Mouse (Mus musculus) gastrocnemius, postnatal 25 days (tissue): ENCODE data around the gene Pelp1. TPM values are rescaled to one million over a fixed set of nuclear protein-coding genes. Genes with fewer than 3 reads are reported as not detected.
A peak's percentile ranks its signal among the peaks of the same experiment; 100 is the strongest.
"Not testable (repeated sequence)": the region's sequence is repeated elsewhere in the genome, so short reads cannot be mapped to it uniquely, and the experiment has no call there.

ENCODE experiments used
- DNase-seq: peaks from one replicate; pipeline ENCODE4 v3.0.0; 2022
- total RNA-seq, 2 experiments: library from RNA; stranded (reverse); gene quantifications; 1 replicate in 1 of 2; 2 replicates in 1 of 2; pipeline ENCODE4 v1.2.3; 2021

Pelp1 gene
- total RNA-seq, 2 experiments from 2014 or later, result 15.5 to 18.5 TPM

GRCm38 (mm10) chr11:70426598-70426997 lies 16.8 kb upstream of the Pelp1 start:
- DNase-seq, result not testable (repeated sequence)

DNA sequence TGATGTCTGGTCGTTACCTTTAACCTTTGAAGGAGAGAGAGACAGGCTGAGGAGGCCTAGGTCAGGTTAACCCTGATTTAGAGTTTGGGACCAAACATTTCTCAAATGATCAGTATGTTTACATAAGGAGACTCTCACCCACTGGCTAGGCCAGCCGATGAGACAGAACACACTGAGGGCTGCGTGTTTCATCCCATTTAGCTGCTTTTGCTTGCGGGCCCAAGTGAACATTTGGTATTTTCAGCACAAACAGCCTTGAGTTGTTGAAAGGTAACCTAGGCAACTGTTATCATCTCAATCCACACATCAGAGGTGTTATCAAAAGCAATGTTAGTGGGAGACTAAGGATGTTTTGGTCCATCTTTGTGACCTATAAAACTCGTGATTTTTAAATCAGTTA lies 9.7 kb upstream of the Pelp1 start:
- no peak for DNase-seq

- no peak for DNase-seq
Measured at GRCm38 (mm10) chr11:70418199-70418598, 8.4 kb upstream of the Pelp1 start.

DNA sequence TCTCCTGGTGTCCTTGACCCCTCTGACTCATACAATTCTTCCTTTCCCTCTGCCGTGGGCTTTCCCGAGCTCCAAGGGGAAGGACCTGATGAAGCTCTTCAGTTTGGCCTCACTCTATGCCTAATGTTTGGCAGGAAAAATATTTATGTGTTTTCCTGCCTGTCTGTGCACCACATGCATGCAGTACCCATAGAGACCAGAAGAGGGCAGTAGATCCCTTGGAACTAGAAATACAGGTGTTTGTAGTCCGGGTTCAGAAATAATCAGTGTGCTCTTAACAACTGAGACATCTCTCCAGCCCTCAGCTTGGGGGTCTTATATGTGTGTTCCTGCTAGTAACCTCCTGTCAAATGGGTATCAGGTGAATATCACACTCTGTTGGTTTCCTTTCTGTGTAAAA lies 4.1 kb upstream of the Pelp1 start:
- DNase-seq, result peak; percentile 33

DNA sequence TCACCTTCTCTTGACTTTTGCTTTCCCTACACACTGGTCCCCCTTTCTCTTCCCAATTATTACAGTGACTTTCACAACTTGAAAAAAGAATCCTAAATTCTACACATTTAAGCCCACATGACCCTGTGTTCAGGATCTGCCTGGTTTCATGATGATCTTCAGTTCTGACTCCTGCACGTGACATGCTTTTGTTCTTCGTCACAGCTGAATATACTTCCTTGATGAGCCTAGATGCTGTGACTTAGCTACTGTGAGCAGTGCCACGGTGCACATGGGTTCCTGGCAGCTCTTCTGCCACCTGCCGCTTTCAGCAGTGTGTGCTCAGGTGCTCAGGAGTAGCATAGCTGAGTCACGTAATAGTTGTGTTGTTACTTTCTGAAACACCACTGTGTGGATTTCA lies 2.8 kb upstream of the Pelp1 start:
- DNase-seq, result no peak

- DNase-seq, result no peak
Measured at GRCm38 (mm10) chr11:70410297-70410643, 439 bp upstream of the Pelp1 start.

DNA sequence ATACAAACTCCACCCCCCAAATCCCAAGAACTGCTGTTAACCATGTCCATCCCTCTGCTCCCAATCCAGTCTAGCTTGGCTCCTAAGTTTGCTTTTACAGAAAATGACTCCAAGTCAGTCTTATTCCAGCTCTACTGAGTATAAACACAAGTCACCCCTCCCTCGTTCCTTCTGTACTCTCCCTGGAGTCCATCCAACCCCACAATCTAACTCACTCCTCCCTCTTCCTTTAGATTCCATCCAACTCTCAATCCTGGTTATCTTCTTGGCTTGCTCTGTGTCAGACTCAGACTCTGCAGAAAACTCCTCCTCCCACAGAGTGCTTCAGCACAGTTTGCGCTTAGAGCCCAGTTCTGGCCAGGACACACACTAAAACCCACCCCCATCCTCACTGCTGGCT lies 6.2 kb downstream of the Pelp1 start:
- DNase-seq, result no peak

DNA sequence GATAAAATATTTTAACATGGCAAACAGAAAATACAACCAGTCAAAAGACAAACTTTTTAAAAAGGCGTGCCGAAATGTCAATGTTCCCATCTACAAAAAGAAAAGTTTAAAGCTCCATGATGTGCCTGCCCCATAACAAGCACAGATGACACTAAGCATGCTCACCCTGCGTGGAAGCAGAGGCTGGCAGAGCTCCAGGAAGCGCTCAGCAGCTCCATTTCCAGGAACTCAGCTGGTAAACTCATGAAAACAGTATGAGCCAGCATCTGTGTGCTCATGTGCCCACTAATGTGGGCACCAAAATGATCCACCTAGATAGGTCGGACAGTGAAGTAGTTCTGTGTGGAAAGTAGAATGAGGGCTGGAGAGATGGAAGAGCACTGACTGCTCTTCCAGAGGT lies 20.4 kb downstream of the Pelp1 start:
- no peak for DNase-seq

GRCm38 (mm10) chr11:70387436-70387835 lies 22.4 kb downstream of the Pelp1 start:
- no peak for DNase-seq

DNA sequence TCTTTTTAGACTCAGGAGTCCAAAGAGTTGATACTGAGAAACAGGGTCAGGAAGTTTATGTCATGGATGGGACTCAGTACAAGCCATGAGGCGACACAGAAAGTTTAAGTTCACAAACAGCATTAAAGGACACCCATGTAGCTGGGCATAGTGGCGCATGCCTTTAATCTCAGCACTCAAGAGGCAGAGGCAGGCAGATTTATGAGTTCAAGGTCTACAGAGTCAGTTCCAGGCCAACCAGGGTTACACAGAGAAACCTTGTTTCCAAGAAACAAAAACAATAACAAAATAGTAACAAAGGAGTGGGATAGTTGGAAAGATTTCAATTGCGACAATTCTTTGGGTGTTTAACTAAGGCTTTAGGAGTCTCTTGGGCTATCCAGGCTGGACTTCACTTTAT lies 25.7 kb downstream of the Pelp1 start:
- DNase-seq, result no peak

DNA sequence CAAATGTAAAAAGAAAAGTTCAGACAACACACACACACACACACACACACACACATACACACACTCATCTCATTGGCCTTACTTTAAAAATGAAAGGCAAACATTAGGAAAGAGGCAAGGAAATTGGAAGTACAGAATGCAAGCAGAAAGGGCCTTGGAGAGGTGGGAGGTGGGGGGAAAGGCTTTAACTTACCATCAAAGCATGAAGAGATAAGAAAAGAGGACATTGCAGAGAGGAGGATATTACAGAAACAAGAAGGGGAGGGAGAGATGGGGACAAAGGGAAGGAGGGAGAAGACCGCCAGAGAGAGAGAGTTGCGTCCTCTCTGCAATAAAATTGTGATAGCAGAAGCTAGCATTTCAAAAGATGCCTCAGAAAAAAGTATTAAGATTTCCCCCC lies 28.5 kb downstream of the Pelp1 start:
- DNase-seq, result no peak

DNA sequence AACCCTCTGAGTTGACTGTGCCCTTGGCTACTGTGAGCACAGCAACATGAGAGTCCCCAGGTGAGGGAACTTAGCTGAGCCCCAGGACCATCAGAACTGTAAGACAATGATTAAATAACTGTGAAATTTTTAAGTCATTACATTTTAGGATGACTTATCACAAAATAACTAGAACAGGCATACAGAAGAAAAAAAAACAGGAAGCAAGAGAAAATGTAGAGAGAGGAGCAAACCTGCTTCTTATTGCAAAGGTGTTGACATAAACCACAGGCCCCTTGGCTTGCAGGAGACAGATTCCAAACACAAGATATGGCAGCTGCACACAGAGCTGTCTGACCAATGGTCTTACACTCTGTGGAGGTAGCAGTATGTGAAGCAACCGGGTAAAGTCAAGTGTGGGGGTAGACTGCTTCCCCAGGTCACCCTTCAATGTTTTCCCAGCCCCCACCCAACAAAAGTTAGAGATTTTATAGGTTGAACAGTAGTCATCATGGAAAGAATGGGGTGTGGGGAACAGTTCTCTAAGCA lies 29.3 kb downstream of the Pelp1 start:
- no peak for DNase-seq

- no peak for DNase-seq
Measured at GRCm38 (mm10) chr11:70376054-70376453, 33.8 kb downstream of the Pelp1 start.

DNA sequence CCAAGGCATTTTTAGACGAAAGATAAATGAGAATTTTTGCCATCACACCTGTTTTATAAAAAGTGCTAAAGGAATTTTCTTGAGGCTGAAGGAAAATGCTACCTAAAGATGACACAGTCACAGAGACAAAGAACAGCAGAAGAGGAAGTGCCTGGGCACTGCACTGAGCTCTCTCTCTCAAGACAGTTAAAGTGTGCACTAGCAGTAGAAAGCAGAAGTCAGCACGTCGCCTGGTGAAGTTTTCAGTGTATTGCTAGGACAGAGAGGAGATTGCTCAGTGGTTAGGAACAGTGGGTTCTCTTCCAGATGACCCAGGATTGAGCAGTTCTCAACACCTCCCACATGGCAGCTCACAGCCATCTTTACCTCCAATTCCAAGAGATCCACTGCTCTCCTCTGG lies 35.5 kb downstream of the Pelp1 start:
- no peak for DNase-seq

DNA sequence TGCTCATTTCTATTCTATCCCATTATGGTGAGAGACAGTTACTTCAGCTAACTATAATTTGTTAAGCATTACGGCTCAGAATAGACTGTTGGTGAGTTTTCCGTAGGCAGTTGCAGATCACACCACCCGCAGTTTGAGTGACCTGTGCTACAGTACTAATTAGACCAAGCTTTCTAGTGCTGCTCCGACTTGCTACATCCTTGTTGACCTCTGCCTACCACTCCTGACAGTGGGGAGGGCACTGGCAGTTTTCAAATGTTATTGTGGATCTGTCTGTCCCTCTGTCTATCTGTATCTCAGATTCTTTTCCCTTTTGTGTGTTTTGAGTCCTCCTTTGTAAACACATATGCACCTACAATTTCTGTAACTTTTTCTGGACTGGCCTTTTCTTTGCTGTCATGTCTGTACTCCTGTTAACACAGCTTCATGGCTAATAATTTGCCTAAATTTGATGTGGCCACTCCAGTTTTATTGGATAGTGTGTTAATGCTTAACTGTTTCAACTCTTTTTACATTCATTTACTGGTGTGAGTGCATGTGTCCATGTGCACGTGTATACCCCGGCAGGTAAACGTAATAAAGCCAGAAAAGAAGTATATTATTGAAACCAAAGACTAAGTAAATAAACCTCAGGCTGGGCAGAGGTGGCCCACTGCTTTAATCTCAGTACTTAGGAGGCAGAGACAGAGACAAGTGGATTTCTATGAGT lies 36.8 kb downstream of the Pelp1 start:
- DNase-seq, result no peak

DNA sequence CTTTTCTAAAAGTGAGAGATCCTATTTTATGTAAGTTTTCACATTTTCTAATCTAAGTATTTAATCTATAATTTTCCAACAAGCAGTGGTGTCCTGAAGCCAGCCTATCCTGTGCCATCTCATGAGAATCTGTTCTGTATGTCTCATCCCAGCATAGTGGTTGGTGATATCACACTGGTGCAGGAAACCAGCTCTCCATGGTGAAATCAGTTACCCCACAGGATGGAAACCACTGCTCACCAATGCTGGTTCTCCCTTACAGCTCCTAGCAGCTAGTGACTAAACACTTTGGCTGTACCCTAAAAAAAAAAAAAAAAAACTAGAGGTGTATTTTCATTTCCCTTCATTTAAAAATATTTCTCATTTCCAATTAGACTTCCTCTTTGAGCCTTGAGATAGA lies 37.4 kb downstream of the Pelp1 start:
- no peak for DNase-seq

GRCm38 (mm10) chr11:70368626-70369025 lies 41.2 kb downstream of the Pelp1 start:
- DNase-seq, result not testable (repeated sequence)

DNA sequence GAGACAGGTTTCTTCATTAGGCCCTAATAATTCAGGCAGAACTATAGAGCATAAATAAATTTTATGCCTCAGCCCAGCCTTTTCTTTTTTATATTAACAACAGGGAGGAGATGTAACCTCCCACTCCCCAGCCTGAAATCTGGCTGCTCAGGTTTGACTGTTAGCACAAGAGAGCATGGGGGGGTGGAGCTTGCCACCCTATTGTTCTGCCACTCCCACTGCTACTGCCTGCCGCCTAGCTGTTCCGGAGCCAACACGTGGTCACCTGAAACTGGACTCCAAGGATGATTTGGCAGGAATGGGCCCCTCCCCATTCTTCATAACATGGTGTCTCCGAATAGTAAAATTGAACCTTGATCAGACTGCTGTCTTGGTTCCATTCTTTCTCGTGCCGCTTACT lies 42.1 kb downstream of the Pelp1 start:
- not testable (repeated sequence) for DNase-seq

GRCm38 (mm10) chr11:70351868-70352267 lies 58.0 kb downstream of the Pelp1 start, which contains the start of gene Alox15:
Gene Alox15 (minus strand): TSS chr11:70352031.
- no peak for DNase-seq

DNA sequence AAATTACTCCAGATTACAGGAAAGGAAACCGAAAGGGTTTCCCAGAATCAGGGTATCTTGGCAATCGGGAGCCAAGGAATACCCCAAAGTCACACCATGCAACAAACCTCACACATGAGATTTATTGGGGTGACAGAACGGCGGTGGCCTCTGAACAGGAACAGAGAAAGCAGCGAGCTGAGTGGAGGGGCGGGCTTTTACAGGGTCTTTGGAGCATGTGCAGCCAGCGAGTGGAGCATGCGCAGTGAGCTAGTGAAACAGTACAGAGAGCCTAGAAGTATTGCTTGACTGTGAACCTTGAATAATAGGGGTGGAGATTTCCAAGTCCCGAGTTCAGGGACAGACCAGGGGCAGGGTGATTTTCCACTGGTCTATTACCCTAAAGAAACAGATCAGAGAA lies 61.2 kb downstream of the Pelp1 start:
- DNase-seq, result no peak

DNA sequence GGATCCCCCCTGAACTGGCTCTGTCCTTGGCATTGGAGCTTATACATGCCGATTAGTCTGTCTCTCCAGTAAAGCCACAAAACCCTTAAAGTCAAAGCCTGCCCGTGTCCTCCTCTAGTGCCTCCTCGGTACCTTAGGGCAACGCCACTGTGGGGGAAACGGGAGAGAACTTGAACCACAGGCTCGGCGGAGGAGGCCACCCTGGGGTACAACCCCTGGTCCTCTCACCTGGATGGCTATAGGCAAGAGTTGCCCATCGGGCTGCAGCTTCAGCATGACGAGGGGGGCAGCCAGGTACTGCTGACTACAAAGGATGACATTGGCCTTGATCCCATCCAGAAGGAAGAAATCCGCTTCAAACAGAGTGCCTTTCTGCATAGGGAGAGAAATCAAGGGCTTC lies 62.0 kb downstream of the Pelp1 start:
- DNase-seq, result no peak

GRCm38 (mm10) chr11:70345546-70345945 lies 64.3 kb downstream of the Pelp1 start:
- no peak for DNase-seq

- no peak for DNase-seq
Measured at GRCm38 (mm10) chr11:70345061-70345460, 64.8 kb downstream of the Pelp1 start.
